Mouse (Mus musculus) forebrain, postnatal 0 days (tissue): ENCODE results near the gene Hbs1l. TPM values are rescaled to one million over a fixed set of nuclear protein-coding genes. Genes with fewer than 3 reads are reported as not detected.

ENCODE experiments used
- ATAC-seq: fragments of 200-750 bp; cut with Nextera tagmentation; 2 replicates; pipeline ENCODE4 v1.8.0; 2017; ENCODE audit warnings: mild to moderate bottlenecking, moderate library complexity
- DNase-seq: peaks from one replicate; pipeline ENCODE4 v3.0.0-alpha.2; 2015
- H3K27ac ChIP-seq: fragments of 300-500 bp; sonication (generic); 2 replicates; pipeline ENCODE4 v1.5.1; 2014; ENCODE audit warnings: low read depth, mild to moderate bottlenecking, antibody characterized with exemption, low read length, moderate library complexity, mixed read lengths
- H3K27me3 ChIP-seq: fragments of 300-500 bp; sonication (generic); 2 replicates; pipeline ENCODE4 v1.6.1; 2014; ENCODE audit warnings: mild to moderate bottlenecking, low read length, mixed read lengths; ENCODE audit not compliant: insufficient read depth
- H3K36me3 ChIP-seq: fragments of 300-500 bp; sonication (generic); 2 replicates; pipeline ENCODE4 v1.6.1; 2014; ENCODE audit warnings: mild to moderate bottlenecking, moderate library complexity; ENCODE audit not compliant: insufficient read depth
- H3K4me1 ChIP-seq: fragments of 300-500 bp; sonication (generic); 2 replicates; pipeline ENCODE4 v1.6.1; 2014; ENCODE audit warnings: antibody characterized with exemption; ENCODE audit not compliant: insufficient read depth
- H3K4me2 ChIP-seq: fragments of 300-500 bp; sonication (generic); 2 replicates; pipeline ENCODE4 v1.6.1; 2014; ENCODE audit warnings: low read depth, mild to moderate bottlenecking, moderate library complexity
- H3K4me3 ChIP-seq: fragments of 300-500 bp; sonication (generic); 2 replicates; pipeline ENCODE4 v1.5.1; 2014; ENCODE audit warnings: low read depth, low read length, mixed read lengths
- H3K9ac ChIP-seq: fragments of 300-500 bp; sonication (generic); 2 replicates; pipeline ENCODE4 v1.6.1; 2014; ENCODE audit warnings: mild to moderate bottlenecking
- H3K9me3 ChIP-seq: fragments of 300-500 bp; sonication (generic); 2 replicates; pipeline ENCODE4 v1.6.1; 2016; ENCODE audit warnings: low read length
- CTCF ChIP-seq: sonication (generic); IDR thresholded peaks from 2 replicates; pipeline ENCODE4 v1.5.1; 2016; ENCODE audit warnings: antibody characterized with exemption, control low read depth, low read depth
- WGBS: fragments of 180-500 bp; shearing (Covaris S2); extraction: QIAGEN DNeasy Blood & Tissue Kit; methylation state at CpG from one replicate; pipeline ENCODE4 v1.1.7; 2014; 5-methylcytosine and 5-hydroxymethylcytosine counted together
- polyA plus RNA-seq: library from polyadenylated mRNA; unstranded; fragments of >200 nt; fragmentation: Nextera tagmentation; extraction: Ambion mirVana; gene quantifications from 2 replicates; pipeline ENCODE4 v1.2.1, GENCODE M21; 2015
- total RNA-seq: library from RNA; depleted of rRNA; stranded (reverse); fragments of >200 nt; gene quantifications from 2 replicates; pipeline ENCODE4 v1.2.3, GENCODE M21; 2014

Gene Hbs1l
- total and polyA plus RNA-seq, 2 experiments from 2014 or later, result 81.8 to 108 TPM

DNA sequence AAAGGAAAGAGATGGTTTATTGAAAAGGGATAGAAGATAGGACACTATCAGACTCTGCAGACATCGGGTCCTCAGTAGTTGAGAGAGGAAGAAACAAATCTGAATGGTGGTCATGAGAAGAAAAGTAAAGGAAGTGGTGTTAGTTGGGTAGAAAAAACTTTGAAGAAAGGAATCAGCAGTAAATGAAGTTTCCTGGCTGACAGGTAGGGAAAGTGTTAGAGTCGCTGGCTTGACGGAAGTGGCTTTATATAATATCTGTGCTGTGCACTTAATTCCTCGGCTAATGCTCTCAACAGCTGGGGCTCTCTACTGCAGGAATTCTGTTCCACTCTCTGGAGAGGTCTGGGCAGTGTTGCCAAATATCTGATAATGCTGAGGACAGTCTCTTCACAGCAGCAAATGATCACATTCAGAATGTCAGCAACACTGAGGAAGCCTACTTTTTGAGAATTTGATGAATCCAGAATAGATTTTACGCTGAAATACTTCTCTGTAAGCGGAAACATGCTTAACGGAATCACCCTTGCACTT lies 31.9 kb downstream of the Hbs1l start:
- WGBS, result 94% methylated on average over 7 of the region's 7 CpGs
- Histone ChIP-seq H3K27me3 (no peaks in the 10 kb centered on the region), H3K4me1 (no peaks in the 10 kb centered on the region), H3K9ac (no peak overlapping the region), H3K4me3 (no peak overlapping the region), H3K4me2 (no peak overlapping the region), H3K9me3 (no peaks in the 10 kb centered on the region), H3K27ac (no peak overlapping the region), H3K36me3 (no peaks in the 10 kb centered on the region)
- no peak for TF ChIP-seq CTCF
- DNase-seq (no peak), ATAC-seq (no peak)

- no peak for TF ChIP-seq CTCF
- no peak overlapping the region for H3K4me2 ChIP-seq
- no peaks in the 10 kb centered on the region for H3K9me3 ChIP-seq
- H3K27ac ChIP-seq, result no peak overlapping the region
- H3K4me3 ChIP-seq, result no peak overlapping the region
- peaks cover 5% of the 10 kb centered on the region; the same call in 1 of the 2 replicates for H3K36me3 ChIP-seq
- ATAC-seq (peak; percentile 45; the same call in 1 of the 2 replicates), DNase-seq (no peak)
- no peak overlapping the region for H3K9ac ChIP-seq
- no peaks in the 10 kb centered on the region for H3K27me3 ChIP-seq
- WGBS, result 84% methylated on average over 7 of the region's 7 CpGs
- no peaks in the 10 kb centered on the region for H3K4me1 ChIP-seq
Measured at GRCm38 (mm10) chr10:21334349-21335105, 38.7 kb downstream of the Hbs1l start.

DNA sequence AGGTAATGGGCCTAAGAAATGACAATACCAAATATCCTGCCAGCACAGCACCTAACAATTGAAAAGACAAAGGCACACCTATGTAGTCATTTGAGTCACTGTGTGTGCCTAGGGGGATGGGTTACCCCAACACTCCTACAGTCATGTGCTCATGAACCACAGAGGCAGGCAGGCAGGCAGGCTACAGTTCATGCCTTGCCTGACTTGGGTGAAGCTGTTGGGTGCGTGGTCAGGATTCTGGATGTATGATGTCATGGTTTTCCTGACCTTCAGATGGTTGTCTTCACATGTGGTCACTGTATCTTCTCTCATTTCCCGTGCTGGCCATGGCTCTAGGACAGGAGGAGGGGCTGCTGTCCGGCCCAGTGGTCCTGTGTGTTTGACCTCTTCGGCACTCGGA lies 39.8 kb downstream of the Hbs1l start:
- Histone ChIP-seq H3K27me3 (no peaks in the 10 kb centered on the region), H3K4me2 (no peak overlapping the region), H3K4me3 (no peak overlapping the region), H3K9ac (no peak overlapping the region), H3K27ac (no peak overlapping the region), H3K4me1 (no peaks in the 10 kb centered on the region), H3K36me3 (peaks cover 8% of the 10 kb centered on the region; the same call in 1 of the 2 replicates), H3K9me3 (no peaks in the 10 kb centered on the region)
- DNase-seq (no peak), ATAC-seq (no peak)
- WGBS, result 93% methylated on average over 5 of the region's 5 CpGs
- no peak for TF ChIP-seq CTCF

GRCm38 (mm10) chr10:21337191-21337590 lies 41.4 kb downstream of the Hbs1l start:
- Histone ChIP-seq H3K4me3 (no peak overlapping the region), H3K4me1 (no peaks in the 10 kb centered on the region), H3K4me2 (no peak overlapping the region), H3K36me3 (peaks cover 15% of the 10 kb centered on the region; the same call in 1 of the 2 replicates), H3K9ac (no peak overlapping the region), H3K27me3 (no peaks in the 10 kb centered on the region), H3K27ac (no peak overlapping the region), H3K9me3 (no peaks in the 10 kb centered on the region)
- peak; percentile 17 for DNase-seq
- no peak for ATAC-seq
- WGBS, result 61% methylated on average over 2 of the region's 2 CpGs
- TF ChIP-seq CTCF, result peak; percentile 47

- TF ChIP-seq CTCF, result no peak
- Histone ChIP-seq H3K36me3 (peaks cover 38% of the 10 kb centered on the region), H3K27ac (no peak overlapping the region), H3K27me3 (no peaks in the 10 kb centered on the region), H3K9me3 (no peaks in the 10 kb centered on the region), H3K4me2 (no peak overlapping the region), H3K4me1 (no peaks in the 10 kb centered on the region), H3K4me3 (no peak overlapping the region), H3K9ac (no peak overlapping the region)
- DNase-seq (no peak), ATAC-seq (no peak)
- 81% methylated on average over 14 of the region's 14 CpGs for WGBS
Measured at GRCm38 (mm10) chr10:21341706-21342105, 45.9 kb downstream of the Hbs1l start.

DNA sequence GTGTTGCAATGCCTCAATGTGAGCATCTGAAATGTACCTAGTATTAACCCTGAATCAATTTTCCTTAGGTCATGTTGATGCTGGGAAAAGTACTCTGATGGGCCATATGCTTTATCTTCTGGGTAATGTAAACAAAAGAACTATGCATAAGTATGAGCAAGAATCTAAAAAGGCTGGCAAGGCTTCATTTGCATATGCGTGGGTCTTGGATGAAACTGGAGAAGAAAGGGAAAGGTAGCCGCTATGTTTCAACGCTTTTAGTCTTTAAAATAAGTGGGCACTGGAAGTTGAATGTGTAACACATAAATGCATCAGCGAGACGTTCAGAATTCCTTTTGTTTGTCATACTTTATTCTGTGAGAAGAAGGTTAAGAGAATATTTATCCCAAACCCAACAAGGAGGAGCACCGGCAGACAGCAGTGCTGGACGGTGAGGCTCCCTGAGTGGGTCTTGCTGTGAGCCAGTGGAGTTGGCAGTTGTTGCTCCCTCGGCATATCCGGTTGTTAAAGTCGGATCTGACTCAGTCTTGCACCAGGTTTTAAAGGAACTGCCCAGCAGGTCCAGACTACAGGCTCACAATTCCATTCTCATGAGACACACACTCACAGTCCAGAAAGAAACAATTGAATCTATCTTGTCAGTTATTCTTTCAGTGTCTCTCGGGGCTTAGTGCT lies 46.7 kb downstream of the Hbs1l start:
- Histone ChIP-seq H3K4me3 (no peak overlapping the region), H3K4me1 (no peaks in the 10 kb centered on the region), H3K27me3 (no peaks in the 10 kb centered on the region), H3K9me3 (no peaks in the 10 kb centered on the region), H3K36me3 (peaks cover 41% of the 10 kb centered on the region), H3K4me2 (no peak overlapping the region), H3K9ac (no peak overlapping the region), H3K27ac (no peak overlapping the region)
- ATAC-seq, result no peak
- TF ChIP-seq CTCF, result no peak
- DNase-seq, result no peak
- 69% methylated on average over 11 of the region's 11 CpGs for WGBS

DNA sequence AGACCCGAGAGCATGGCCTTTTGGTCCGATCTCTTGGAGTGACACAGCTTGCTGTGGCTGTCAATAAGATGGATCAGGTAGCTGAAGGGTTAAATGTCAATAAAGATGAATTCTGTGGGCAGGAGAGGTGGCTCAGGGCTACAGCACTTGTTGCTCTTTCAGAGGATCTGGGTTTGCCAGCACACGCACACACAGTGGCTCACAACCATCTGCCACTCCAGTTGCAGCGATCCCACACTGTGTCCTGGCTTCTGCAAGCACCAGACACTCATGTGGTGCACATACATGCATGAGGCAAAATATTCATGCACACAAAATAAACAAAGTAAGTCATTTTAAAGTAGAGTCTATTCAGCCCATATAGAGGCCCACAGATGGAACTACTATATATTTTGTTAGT lies 51.6 kb downstream of the Hbs1l start:
- Histone ChIP-seq H3K4me3 (no peak overlapping the region), H3K9ac (no peak overlapping the region), H3K36me3 (peaks cover 36% of the 10 kb centered on the region), H3K9me3 (no peaks in the 10 kb centered on the region), H3K4me2 (no peak overlapping the region), H3K27me3 (no peaks in the 10 kb centered on the region), H3K4me1 (no peaks in the 10 kb centered on the region), H3K27ac (no peak overlapping the region)
- 78% methylated on average over 4 of the region's 4 CpGs for WGBS
- ATAC-seq (peak; percentile 40; the same call in 1 of the 2 replicates), DNase-seq (no peak)
- no peak for TF ChIP-seq CTCF
